Mouse (Mus musculus): ENCODE measurements around the gene Arhgap28.

The Arhgap28 gene

DNA sequence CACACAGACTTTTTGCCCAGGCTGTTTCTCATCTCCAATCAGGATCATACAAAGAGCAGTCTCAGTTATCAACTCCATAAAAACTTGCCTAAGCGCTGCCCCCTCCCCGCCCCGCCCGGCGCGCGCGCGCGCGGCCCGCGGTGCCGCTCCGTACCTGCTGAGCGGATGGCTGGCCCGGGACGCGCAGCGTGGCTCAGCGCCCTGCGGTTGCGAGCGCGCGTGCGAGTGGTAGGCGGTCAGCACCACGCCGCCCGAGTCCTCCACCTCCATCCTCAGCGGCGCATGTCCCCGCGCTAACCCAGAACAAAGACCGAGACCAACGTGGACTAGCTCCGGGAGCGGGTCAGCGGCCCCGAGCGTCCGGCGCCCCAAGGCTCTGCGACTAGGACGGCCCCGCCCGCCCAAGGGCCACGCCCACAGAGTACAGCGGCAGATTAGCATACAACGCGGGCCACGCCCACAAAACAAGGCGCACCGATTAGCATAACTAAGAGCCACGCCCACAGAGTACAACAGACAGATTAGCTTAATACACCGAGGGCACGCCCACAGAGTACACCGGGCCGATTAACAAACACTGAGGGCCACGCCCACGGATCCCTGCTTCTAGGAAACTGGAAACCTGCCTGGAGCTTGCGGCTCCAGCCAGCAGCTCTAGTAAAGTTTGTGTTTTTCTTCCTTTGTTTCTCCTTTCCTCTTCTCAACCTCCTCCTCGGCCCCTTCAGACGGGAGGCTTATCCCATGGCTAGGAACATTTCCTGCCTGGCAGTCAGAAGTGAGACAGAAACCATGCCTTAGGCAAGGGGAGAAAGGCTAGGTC, at the start of gene Arhgap28:
Gene Arhgap28, minus strand, starts transcription at position 380 of the 820 bp plus-strand sequence.
- DNase-seq (ENCODE audit: low spot score): peak; percentile 95

GRCm38 (mm10) chr17:68046341-68046675, 42.4 kb upstream of the Arhgap28 start:
- DNase-seq (ENCODE audit: low spot score): no peak

GRCm38 (mm10) chr17:68045655-68046340, 41.9 kb upstream of the Arhgap28 start:
- no peak for DNase-seq (ENCODE audit: low spot score)

GRCm38 (mm10) chr17:68042377-68042776, 38.5 kb upstream of the Arhgap28 start:
- DNase-seq (ENCODE audit: low spot score): no peak

GRCm38 (mm10) chr17:68037011-68037410, 33.1 kb upstream of the Arhgap28 start:
- no peak for DNase-seq (ENCODE audit: low spot score)

DNA sequence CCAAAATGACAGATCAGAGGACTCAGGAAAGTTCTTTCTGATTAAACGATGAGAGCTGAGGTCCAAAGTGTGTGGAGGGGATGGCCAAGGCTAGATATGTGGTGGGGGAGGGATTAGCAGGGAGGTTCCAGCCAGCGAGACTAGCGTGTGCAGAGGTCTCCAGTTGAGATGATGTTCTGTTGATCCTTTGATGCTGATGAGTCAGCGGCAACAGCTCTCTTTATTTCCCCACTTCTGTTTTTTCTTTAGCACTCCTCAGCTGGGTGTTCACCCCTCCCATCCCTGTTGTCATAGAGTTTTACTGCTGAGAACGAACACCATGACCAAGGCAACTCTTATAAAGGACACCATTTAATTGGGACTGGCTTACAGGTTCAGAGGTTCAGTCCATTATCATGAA, 25.6 kb upstream of the Arhgap28 start:
- DNase-seq (ENCODE audit: low spot score): no peak

DNA sequence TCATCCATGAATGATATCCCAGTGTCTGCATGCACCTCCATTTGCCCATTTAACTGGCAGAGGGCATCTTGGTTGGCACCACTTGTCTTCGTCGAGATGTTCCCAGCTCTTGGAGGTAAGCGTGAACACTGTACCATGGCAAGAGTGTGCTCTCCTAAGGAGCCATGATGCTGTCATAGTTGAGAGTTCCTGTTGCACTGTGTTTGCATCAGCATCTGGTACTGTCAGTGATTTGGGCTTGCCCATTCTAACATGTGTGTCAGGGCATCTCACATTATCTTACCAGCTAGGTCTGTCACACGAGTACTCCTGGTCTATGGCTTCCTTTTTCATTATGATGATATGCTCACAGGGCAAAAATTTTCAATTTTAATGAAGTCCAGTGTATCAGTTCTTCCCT, 24.6 kb upstream of the Arhgap28 start:
- DNase-seq (ENCODE audit: low spot score): no peak

- no peak for DNase-seq (ENCODE audit: low spot score)
These were observed 20.4 kb upstream of the Arhgap28 start for GRCm38 (mm10) chr17:68024327-68024726.

DNA sequence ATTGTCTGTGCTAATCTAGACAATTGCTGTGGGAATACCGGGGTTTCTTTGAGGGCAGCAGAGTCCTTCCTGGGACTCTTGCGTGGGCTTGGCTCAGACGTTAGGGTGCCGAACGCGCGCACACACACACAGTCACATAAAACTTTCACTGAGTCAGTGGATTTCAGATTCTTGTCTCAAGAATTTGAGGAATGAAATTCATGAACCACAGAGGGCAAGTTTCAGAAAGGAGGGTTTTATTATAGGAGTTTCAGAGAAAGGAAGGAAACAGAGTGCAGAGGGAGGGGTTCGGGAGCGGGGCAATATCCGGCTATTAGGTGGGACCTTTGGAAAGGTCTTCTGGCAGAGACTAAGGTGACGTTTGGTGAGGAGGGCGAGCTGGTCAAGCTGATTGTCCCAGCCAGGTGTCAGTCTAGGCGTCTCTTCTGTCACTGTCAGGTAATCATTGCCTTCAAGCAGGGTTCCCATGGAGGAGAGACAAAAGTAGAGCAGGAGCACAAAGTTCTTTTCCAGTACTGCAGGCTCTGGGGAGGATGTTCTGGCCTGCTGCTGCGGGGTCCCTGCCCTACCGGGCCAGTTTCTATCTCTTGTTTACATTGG, 15.6 kb upstream of the Arhgap28 start:
- DNase-seq (ENCODE audit: low spot score): no peak

DNA sequence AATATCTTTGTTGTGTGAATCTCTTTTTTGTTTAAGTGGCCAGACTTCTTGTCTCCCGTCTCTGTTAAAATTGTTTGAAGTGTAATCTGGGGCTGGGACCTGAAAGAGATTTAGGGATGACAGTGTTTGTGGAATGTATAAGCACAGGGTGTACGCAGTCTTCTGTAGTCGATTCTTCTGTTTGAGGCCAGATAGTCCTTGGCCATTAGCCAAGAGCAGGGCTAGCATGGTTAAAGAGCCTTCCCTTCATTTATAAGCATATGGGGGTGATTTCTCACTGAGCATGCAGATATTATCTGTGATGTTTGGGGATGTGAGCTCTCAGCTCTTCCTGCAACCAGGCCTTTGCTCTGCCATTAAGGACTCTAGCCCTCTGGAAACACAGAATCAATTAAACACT, 13.2 kb upstream of the Arhgap28 start:
- DNase-seq (ENCODE audit: low spot score): no peak

GRCm38 (mm10) chr17:68011606-68012005, 7.7 kb upstream of the Arhgap28 start:
- DNase-seq (ENCODE audit: low spot score): no peak

- DNase-seq (ENCODE audit: low spot score): no peak
These were observed 6.1 kb upstream of the Arhgap28 start for GRCm38 (mm10) chr17:68010041-68010440.

DNA sequence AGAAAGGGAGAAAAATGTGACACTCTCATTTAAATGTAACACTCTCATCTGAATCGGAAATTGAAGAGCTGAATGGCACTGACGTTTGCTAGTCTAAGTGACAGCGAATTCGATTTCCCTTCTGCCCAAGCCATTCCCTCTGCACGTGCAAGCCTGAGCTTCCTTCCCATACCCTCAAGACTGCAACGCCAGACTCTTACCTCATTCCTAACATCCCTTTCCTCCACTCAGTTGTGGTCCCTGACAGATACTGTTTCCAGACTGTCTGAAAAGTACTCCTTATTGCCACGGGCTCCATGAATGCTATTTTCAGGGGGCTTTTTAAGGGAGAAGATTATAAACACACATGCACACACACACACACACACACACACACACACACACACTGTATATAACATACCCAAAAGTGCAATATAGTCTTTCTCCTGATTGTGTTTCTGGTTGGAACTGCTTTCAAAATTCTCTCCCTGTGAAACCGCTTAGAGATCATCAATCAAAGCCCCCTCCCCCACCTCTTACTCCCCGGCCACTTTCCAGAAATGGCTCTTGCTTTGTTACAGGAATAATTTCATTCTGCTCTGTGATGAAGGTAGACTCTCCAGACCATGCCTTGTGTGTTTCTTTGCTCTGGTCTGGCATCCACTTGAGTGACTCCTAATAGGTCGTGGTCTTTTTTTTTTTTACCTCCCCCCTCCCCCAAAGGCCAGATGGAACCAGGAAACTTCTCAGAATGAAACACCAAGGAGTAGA, 836 bp upstream of the Arhgap28 start:
- peak; percentile 15 for DNase-seq (ENCODE audit: low spot score)

DNA sequence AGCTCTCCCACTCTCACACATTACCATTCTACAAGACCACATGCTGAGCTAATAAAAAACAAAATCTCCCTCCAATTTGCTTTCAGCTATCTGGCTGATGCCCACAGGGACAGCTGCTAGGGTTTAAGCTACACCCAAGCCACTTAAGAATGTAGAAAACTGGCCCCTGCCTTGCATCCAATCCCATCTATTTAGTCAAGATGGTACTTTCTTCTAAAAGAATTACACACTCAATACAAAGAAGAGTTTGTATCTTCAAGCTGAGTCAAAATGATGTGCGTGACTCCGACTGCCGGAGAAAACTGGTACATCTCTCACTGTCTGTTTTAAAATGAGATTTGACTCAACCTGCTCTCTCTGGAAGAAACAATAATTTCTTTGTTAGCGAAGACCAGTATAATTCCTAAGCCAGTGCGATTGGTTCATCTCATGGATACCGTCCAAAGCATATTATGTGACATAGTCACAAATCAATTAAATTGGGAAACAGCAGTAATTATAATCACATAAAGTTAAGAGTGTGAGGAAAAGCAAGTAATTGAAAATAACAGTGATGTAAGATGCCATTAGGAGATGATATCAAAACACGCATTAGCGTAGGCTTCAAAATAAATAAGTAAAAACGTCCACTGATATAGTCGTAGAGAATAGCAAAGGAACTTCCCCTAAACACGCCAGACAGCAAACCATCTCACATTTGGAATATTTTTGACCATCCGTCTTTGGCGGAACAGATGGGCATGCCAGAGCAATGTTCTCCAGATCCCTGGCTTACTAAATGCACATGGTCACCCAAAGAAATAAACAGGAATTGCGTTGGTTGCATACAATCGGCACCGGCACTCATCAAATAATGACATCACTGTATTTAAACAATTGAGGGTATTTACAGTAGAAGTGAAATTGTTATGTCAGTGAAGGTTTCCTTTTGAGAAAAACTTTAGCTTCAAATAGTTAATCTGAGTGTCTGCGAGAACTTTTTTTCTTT, 1.0 kb downstream of the Arhgap28 start:
- no peak for DNase-seq (ENCODE audit: low spot score)

- DNase-seq (ENCODE audit: low spot score): no peak
These were observed 4.1 kb downstream of the Arhgap28 start for GRCm38 (mm10) chr17:67999801-68000200.

DNA sequence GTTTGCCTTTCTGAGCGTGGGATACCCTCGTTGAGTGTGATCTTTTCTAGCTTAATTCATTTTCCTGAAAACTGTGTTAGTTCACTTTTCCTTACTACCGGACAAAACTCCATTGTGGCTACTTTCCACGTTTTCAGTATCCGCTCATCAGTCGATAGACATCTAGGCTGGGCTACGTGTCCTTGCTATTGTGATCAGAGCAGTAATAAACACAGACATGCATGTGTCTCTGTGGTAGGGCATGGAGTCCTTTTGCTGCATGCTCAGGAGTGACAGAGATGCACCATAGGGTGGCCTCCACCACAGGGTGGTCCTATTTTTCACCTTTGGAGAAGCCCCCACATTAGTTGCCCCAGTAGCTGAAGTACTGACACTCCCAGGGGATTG, 7.2 kb downstream of the Arhgap28 start:
- no peak for DNase-seq (ENCODE audit: low spot score)

- peak; percentile 44 for DNase-seq (ENCODE audit: low spot score)
These were observed 7.7 kb downstream of the Arhgap28 start for GRCm38 (mm10) chr17:67996097-67996768.

DNA sequence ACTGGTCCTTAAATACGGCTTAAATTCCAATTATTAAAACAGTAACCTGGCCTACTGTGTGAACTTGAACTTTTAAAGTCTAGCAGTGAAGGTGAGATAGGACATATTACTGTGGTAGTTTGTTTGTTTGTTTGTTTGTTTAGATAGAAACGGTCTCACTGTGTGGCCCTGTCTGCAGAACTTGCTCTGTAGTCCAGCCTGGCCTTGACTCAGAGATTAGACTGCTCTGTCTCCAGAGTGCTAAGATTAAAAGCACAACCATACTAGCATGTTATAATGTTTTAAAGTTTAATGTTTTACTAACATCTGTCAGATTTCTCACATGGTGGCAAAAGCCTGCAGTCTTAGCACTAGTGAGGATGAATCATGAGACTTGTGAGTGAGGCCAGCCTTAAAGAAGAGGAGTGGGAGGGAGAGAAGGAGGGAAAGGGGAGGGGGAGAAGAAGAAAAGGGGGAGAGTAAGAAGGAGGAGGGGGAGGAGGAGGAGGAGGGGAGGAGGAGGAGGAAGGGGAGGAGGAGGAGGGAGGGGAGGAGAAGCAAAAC, 8.6 kb downstream of the Arhgap28 start:
- no peak for DNase-seq (ENCODE audit: low spot score)

- no peak for DNase-seq (ENCODE audit: low spot score)
These were observed 9.1 kb downstream of the Arhgap28 start for GRCm38 (mm10) chr17:67994861-67995260.

GRCm38 (mm10) chr17:67993371-67994045, 10.4 kb downstream of the Arhgap28 start:
- no peak for DNase-seq (ENCODE audit: low spot score)
